Mouse (Mus musculus) right cerebral cortex, adult 2 months (tissue): ENCODE results near the gene Cyp2u1.
A peak's percentile ranks its signal among the peaks of the same experiment; 100 is the strongest.
"Not testable (repeated sequence)": the region's sequence is repeated elsewhere in the genome, so short reads cannot be mapped to it uniquely, and the experiment has no call there.

Source experiments
- DNase-seq, 2 experiments: peaks; one replicate each; pipeline ENCODE4 v3.0.0; 2021 to 2022; ENCODE audit warnings: low spot score in 2 of 2

The Cyp2u1 gene

GRCm38 (mm10) chr3:131302452-131303319 is at the start of gene Cyp2u1:
Cyp2u1 (minus strand) TSS chr3:131303227.
- DNase-seq: peak; percentile 90 to 95

- no peak for DNase-seq
Observed at GRCm38 (mm10) chr3:131350539-131350938, 47.5 kb upstream of the Cyp2u1 start.

- no peak for DNase-seq
Observed at GRCm38 (mm10) chr3:131349013-131349412, 46.0 kb upstream of the Cyp2u1 start.

GRCm38 (mm10) chr3:131348579-131348950 is 45.5 kb upstream of the Cyp2u1 start:
- no peak for DNase-seq

GRCm38 (mm10) chr3:131347831-131348578 is 45.0 kb upstream of the Cyp2u1 start:
- DNase-seq: no peak

- DNase-seq: no peak
Observed at GRCm38 (mm10) chr3:131345903-131346302, 42.9 kb upstream of the Cyp2u1 start.

- no peak for DNase-seq
Observed at GRCm38 (mm10) chr3:131343311-131343710, 40.3 kb upstream of the Cyp2u1 start.

GRCm38 (mm10) chr3:131340885-131341284 is 37.9 kb upstream of the Cyp2u1 start:
- no peak for DNase-seq

- DNase-seq: no peak
Observed at GRCm38 (mm10) chr3:131339280-131339679, 36.3 kb upstream of the Cyp2u1 start.

GRCm38 (mm10) chr3:131337749-131338148 is 34.7 kb upstream of the Cyp2u1 start:
- not testable (repeated sequence) for DNase-seq

- DNase-seq: no peak
Observed at GRCm38 (mm10) chr3:131336629-131337028, 33.6 kb upstream of the Cyp2u1 start.

GRCm38 (mm10) chr3:131335117-131335547 is 32.1 kb upstream of the Cyp2u1 start:
- DNase-seq: no peak

- DNase-seq: no peak
Observed at GRCm38 (mm10) chr3:131327189-131327588, 24.2 kb upstream of the Cyp2u1 start.

GRCm38 (mm10) chr3:131326637-131327036 is 23.6 kb upstream of the Cyp2u1 start:
- no peak for DNase-seq

- DNase-seq: no peak
Observed at GRCm38 (mm10) chr3:131322081-131322815, 19.2 kb upstream of the Cyp2u1 start.

- peak; percentile 81 to 87 for DNase-seq
Observed at GRCm38 (mm10) chr3:131320184-131320583, 17.2 kb upstream of the Cyp2u1 start.

- DNase-seq: no peak
Observed at GRCm38 (mm10) chr3:131318211-131318610, 15.2 kb upstream of the Cyp2u1 start.

- no peak for DNase-seq
Observed at GRCm38 (mm10) chr3:131317126-131317525, 14.1 kb upstream of the Cyp2u1 start.

- DNase-seq: no peak
Observed at GRCm38 (mm10) chr3:131315957-131316510, 13.0 kb upstream of the Cyp2u1 start.

- no peak for DNase-seq
Observed at GRCm38 (mm10) chr3:131312340-131312739, 9.3 kb upstream of the Cyp2u1 start.

- no peak for DNase-seq
Observed at GRCm38 (mm10) chr3:131310572-131310971, 7.5 kb upstream of the Cyp2u1 start.

- DNase-seq: no peak
Observed at GRCm38 (mm10) chr3:131307811-131308210, 4.8 kb upstream of the Cyp2u1 start.
